Mouse (Mus musculus) ES-Bruce4 (cell line): Measurements from ENCODE around the gene Taar3. TPM values are rescaled to one million over a fixed set of nuclear protein-coding genes. Genes with fewer than 3 reads are reported as not detected.

Source experiments
- H3K27ac ChIP-seq: 2 replicates; pipeline ENCODE4 v1.5.1; 2012; ENCODE audit warnings: low read length, inconsistent platforms; ENCODE audit not compliant: insufficient read depth
- H3K27me3 ChIP-seq: 2 replicates; pipeline ENCODE4 v1.6.1; 2012; ENCODE audit warnings: mild to moderate bottlenecking, low read length, inconsistent platforms; ENCODE audit not compliant: control insufficient read depth, poor library complexity, insufficient read depth, severe bottlenecking
- H3K36me3 ChIP-seq: 2 replicates; pipeline ENCODE4 v1.6.1; 2012; ENCODE audit warnings: inconsistent platforms, mild to moderate bottlenecking, low read length, moderate library complexity; ENCODE audit not compliant: control insufficient read depth, poor library complexity, insufficient read depth, severe bottlenecking
- H3K4me1 ChIP-seq: one replicate; pipeline ENCODE4 v1.8.1; 2011; ENCODE audit warnings: low read length; ENCODE audit not compliant: control insufficient read depth, insufficient read depth
- H3K4me3 ChIP-seq: 2 replicates; pipeline ENCODE4 v1.5.1; 2011; ENCODE audit warnings: low read depth, mild to moderate bottlenecking, low read length
- H3K9ac ChIP-seq: 2 replicates; pipeline ENCODE4 v1.6.1; 2012; ENCODE audit warnings: low read depth, mild to moderate bottlenecking, inconsistent platforms; ENCODE audit not compliant: poor library complexity, severe bottlenecking
- H3K9me3 ChIP-seq: replicated peaks from 2 replicates; pipeline ENCODE4 v1.6.1; 2012; ENCODE audit warnings: mild to moderate bottlenecking, low read length, inconsistent platforms; ENCODE audit not compliant: control insufficient read depth, poor library complexity, insufficient read depth, severe bottlenecking
- CTCF ChIP-seq: IDR thresholded peaks from one replicate; pipeline ENCODE4 v1.8.1; 2011; ENCODE audit warnings: low read depth, low read length
- EP300 ChIP-seq: IDR thresholded peaks from 2 replicates; pipeline ENCODE4 v1.6.1; 2011; ENCODE audit warnings: low read depth, low read length; ENCODE audit not compliant: insufficient read depth
- POLR2A ChIP-seq: IDR thresholded peaks from one replicate; pipeline ENCODE4 v1.8.1; 2011; ENCODE audit warnings: low read length; ENCODE audit not compliant: insufficient read depth
- polyA plus RNA-seq: library from polyadenylated mRNA; stranded (reverse); fragments of >200 nt; gene quantifications from 2 replicates; pipeline ENCODE4 v1.2.4, GENCODE M21; 2011; ENCODE audit warnings: low read depth; ENCODE audit not compliant: missing spikeins, insufficient read depth, insufficient read length

Gene Taar3
- polyA plus RNA-seq = not detected in 2 replicates

GRCm38 (mm10) chr10:23949508-23950005, at the start of gene Taar3:
Gene Taar3, plus strand, starts transcription at chr10:23949558.
- Histone ChIP-seq H3K36me3 (no peaks in the 10 kb centered on the region), H3K9ac (no peak within 1 kb of the TSS), H3K27me3 (no peaks in the 10 kb centered on the region), H3K4me3 (no peak within 1 kb of the TSS), H3K27ac (no peak within 1 kb of the TSS), H3K4me1 (no peaks in the 10 kb centered on the region), H3K9me3 (no peaks in the 10 kb centered on the region)
- TF ChIP-seq CTCF = no peak
- TF ChIP-seq POLR2A = no peak
- TF ChIP-seq EP300 = no peak

DNA sequence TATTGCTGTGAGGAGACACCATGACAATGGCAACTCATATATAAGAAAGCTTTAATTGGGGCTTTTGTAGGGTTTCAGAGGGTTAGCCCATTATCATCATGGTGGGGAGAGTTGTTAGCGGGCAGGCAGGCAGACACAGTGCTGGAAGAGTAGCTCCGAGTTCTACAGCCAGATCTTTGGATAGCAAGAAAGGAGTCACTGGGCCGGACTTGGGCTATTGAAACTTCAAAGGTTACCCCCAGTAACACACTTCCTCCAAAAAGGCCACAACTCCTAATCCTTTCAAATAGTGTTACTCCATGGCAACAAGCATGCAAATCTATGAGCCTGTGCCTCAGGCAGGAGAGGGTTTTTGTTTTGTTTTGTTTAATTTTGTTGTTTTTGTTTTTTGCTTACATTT, 48.2 kb upstream of the Taar3 start:
- Histone ChIP-seq H3K27me3 (no peaks in the 10 kb centered on the region), H3K9me3 (no peaks in the 10 kb centered on the region), H3K4me1 (no peaks in the 10 kb centered on the region), H3K9ac (no peak overlapping the region), H3K4me3 (no peak overlapping the region), H3K27ac (no peak overlapping the region), H3K36me3 (no peaks in the 10 kb centered on the region)
- TF ChIP-seq POLR2A (no peak), CTCF (no peak), EP300 (no peak)

GRCm38 (mm10) chr10:23905661-23906060, 43.7 kb upstream of the Taar3 start:
- Histone ChIP-seq H3K27me3 (no peaks in the 10 kb centered on the region), H3K36me3 (no peaks in the 10 kb centered on the region), H3K9ac (no peak overlapping the region), H3K27ac (no peak overlapping the region), H3K4me1 (no peaks in the 10 kb centered on the region), H3K9me3 (no peaks in the 10 kb centered on the region), H3K4me3 (no peak overlapping the region)
- TF ChIP-seq CTCF (no peak), EP300 (no peak), POLR2A (no peak)

GRCm38 (mm10) chr10:23920056-23920455, 29.3 kb upstream of the Taar3 start, which contains the start of gene Taar1:
Gene Taar1, plus strand, starts transcription at chr10:23920356.
- Histone ChIP-seq H3K9ac (no peak within 1 kb of the TSS), H3K27ac (no peak within 1 kb of the TSS), H3K4me3 (no peak within 1 kb of the TSS), H3K36me3 (no peaks in the 10 kb centered on the region), H3K9me3 (peaks cover 18% of the 10 kb centered on the region), H3K27me3 (no peaks in the 10 kb centered on the region), H3K4me1 (no peaks in the 10 kb centered on the region)
- no peak for TF ChIP-seq CTCF

GRCm38 (mm10) chr10:23922468-23922867, 26.9 kb upstream of the Taar3 start:
- Histone ChIP-seq H3K4me3 (no peak overlapping the region), H3K27me3 (no peaks in the 10 kb centered on the region), H3K4me1 (no peaks in the 10 kb centered on the region), H3K9ac (no peak overlapping the region), H3K9me3 (no peaks in the 10 kb centered on the region; the same call in 1 of the 2 replicates), H3K36me3 (no peaks in the 10 kb centered on the region), H3K27ac (no peak overlapping the region)
- no peak for TF ChIP-seq EP300
- no peak for TF ChIP-seq POLR2A
- no peak for TF ChIP-seq CTCF

- H3K9me3 ChIP-seq = no peaks in the 10 kb centered on the region
- no peak overlapping the region for H3K4me3 ChIP-seq
- no peak overlapping the region for H3K27ac ChIP-seq
- H3K27me3 ChIP-seq = no peaks in the 10 kb centered on the region
- no peaks in the 10 kb centered on the region for H3K36me3 ChIP-seq
- H3K4me1 ChIP-seq = no peaks in the 10 kb centered on the region
- H3K9ac ChIP-seq = no peak overlapping the region
- TF ChIP-seq POLR2A (no peak), CTCF (no peak), EP300 (no peak)
These were observed 25.4 kb upstream of the Taar3 start for GRCm38 (mm10) chr10:23923941-23924340.
